Mouse (Mus musculus): ENCODE results near the gene Ero1lb.
"Not testable (repeated sequence)": the region's sequence is repeated elsewhere in the genome, so short reads cannot be mapped to it uniquely, and the experiment has no call there.

The Ero1lb gene

DNA sequence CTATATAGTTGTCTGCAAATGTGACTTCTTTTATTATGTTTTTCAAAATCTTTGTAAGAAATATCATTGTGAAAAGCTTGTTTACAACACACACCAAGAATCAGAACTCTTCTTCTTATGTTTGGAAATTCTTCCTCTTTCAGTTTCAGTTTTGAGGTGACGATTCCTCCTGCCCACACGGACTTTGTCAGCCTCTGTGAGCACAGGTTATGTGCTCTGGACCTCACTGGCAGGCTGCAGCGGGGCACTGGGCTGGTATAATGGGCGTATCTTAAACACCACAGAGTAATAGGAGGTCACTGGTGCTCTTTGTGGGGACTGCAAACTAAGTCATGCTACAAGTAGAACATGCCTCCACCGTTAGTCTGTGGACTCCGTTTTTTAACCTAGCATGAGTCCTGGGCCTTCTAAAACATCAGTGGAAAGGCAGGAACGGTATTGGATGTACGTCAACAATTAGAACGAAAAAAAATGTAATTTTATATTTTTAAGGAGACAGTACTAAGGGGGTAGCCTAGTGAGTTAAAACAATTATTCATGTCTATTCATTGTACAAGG lies 9.4 kb downstream of the Ero1lb start:
- no peak for DNase-seq (ENCODE audit: low spot score in 2 of 2)

DNA sequence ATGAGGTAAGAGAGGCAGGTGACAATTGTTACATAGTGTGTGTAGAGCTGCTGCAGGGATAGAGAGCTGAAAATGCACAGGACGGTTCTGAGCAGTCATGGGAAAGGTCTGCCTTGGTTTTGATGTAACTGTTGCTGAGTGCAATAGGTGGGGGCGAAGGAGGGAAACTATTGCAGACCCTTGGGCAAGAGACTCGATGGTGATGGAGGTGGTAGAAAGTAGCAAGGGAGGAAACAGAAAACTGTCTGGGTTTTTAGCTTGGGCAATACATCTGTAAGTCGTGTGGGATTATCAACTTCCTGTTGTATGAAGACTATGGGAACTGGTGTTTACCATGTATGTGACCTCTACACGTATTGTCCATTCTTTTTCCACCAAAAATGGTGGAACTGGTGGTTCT lies 12.5 kb downstream of the Ero1lb start:
- DNase-seq (ENCODE audit: low spot score in 2 of 2) = no peak

DNA sequence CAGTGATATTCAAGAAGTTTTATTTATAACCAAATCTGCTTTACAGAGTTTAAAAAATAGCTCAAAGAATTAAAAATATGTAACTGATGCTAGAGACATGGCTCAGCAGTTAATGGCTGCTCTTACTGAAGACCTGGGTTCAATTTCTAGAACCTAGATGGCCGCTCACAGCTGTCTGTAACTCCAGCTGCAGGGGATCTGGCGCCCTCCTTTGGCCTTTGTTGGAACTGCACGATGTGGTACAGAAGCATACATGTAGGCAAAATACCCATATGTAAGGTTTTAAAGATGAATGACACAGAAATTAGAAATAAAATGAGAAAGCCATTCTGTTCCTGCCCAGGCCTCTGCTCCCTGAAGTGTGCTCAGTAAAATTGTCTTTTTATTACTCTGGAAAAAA lies 23.3 kb downstream of the Ero1lb start:
- peak in 1 of 2 experiments; percentile 48 for DNase-seq (ENCODE audit: low spot score in 2 of 2)

DNA sequence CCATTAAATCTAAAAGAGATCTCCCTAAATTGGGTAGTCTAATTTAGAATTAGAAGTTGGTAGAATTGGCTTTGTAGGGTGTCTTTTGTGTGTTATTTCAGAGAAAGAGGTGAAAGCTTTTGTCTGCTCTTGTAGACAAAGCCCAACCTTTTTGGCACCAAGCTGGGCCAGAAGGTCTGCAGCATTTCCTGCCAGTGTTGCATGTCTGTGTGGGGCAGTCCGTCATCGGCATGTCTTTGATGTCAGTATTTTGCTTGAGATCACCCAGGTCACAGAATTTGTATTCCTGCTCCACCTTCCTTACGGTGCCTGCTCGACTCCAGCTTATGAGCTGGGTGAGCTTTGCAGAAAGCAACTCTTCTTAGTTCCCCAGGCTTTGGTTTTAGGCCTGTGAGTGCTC lies 31.4 kb downstream of the Ero1lb start:
- DNase-seq (ENCODE audit: low spot score in 2 of 2) = not testable (repeated sequence)

DNA sequence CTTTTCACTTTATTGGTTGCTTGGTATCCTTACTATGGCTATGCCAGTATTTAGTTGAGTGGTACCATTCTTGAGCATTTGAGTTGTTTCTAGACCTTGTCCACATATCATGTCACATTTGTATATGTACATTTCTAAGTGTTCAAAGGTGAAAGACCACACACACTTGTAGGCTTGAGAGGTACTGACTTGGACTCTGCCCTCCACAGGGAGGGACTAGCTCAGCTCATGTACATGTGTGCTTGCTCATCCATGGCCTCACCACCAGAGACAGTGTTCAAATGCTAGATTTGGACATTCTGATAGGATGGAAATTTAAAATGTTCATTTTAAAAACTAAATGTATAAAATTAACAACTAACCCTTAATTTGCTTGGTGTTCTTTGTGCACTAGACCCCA lies 44.5 kb downstream of the Ero1lb start:
- not testable (repeated sequence) for DNase-seq (ENCODE audit: low spot score in 2 of 2)

DNA sequence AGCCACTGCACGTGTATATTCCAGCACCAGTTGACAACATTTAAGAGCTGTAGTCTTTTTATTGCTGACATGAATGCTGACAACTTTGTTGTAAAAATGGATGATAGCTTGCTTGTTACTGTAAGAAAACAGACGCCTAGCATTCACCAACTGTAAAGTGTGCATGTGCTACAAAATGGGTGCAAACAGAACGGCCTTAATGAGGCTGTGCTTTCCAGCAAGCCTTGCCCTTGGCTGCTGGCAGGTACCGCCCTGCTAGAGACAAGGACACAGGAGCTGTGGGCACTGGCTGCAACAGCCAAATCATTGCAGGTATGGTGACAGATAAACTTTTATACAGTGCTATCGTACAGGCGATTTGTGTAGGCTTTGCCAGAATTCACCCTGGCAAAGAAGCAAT lies 48.4 kb downstream of the Ero1lb start:
- not testable (repeated sequence) for DNase-seq (ENCODE audit: low spot score in 2 of 2)

DNA sequence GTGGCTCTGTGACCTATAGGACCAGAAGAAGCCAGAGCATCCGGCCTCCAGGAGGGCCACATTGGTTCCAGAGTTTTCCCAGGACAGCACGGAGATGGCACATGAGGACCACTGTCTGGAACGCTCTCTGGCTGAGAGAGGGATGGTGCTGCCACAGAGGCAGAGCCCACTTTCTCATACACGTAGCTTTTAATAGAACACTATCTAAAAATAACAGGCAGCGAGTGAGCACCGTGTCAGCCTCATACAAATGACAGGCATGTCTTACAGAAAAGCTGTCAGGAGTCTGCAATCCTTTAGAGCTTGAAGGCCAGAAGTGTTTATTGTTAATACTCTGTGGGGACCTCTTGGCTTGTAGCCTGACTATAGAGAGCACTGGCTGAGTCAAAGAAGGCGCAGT lies 48.9 kb downstream of the Ero1lb start:
- not testable (repeated sequence) for DNase-seq (ENCODE audit: low spot score in 2 of 2)

DNA sequence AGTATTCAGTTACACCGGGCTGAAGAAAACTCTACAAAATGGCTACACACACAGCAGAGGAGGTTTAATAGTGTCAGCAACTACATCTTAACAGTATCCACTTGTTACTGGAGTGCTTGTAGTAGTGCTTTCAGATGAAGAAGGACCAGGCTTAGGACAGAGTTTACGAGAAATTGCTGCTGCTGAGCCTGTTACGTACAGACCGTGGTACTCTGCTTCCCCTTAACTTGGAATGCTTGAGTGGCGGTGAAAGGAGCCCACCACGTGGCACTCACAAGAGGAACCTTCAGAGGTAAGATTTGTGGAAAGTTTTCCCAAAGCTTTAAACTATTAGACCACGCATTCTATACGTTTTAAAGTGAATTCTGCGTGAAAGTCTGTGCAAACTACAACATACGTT lies 49.3 kb downstream of the Ero1lb start:
- not testable (repeated sequence) for DNase-seq (ENCODE audit: low spot score in 2 of 2)

DNA sequence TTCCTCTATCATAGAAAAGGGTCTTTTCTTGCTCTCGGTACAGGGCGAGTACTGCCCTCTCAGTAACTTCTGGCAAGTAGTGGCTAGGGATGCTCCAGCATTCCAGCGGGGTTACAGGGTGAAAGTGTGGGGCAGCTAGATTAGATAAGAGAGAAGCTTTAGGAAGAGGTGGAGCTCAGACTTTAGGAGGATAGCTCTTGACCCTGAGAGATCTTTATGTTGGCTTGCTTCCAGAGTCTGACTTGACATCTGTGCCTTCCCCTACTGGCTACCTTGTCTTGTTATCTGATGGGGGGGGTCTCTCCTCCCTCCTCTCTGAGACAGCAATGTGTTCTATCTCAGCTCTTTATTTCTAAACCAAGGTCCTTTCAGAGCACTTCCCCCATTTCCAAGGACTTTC lies 50.8 kb downstream of the Ero1lb start:
- not testable (repeated sequence) for DNase-seq (ENCODE audit: low spot score in 2 of 2)

DNA sequence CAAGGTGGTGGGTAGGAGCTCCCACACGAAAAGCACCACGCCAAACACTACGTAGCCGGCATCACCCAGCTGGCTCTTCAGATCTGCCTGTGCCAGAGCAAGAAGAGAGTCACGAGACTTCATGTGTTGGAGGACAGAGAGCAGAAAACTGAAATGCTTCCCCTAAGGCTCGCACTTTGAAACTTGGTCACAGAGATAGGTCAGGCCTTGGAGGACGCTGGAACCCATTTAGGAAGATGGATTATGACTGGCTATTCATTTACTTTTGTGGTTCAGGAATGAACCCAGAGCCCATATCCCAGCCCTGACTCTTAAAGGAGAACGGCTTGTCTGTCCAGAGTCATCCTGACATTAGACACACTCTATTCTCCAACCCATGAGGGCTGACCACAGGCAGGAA lies 54.1 kb downstream of the Ero1lb start:
- DNase-seq (ENCODE audit: low spot score in 2 of 2) = not testable (repeated sequence)

DNA sequence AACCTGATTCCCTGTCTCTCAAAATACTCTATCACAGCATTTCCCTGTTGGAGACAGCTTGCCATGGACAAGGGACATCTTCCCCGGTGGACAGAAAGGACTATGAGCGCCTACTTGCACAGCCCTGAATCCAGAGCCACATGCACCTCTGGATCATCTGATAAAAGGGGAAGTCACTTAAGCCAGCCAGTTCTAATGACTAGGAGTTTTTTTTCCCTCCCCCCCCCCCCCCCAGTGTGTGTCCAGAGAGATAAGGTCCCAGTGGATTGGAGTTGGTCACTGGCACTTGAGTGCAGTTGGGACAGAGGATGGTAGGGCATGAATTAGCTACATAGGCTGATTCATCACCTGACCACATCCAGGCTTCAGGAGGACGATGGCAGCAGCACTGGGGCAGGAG lies 60.4 kb downstream of the Ero1lb start:
- not testable (repeated sequence) for DNase-seq (ENCODE audit: low spot score in 2 of 2)

DNA sequence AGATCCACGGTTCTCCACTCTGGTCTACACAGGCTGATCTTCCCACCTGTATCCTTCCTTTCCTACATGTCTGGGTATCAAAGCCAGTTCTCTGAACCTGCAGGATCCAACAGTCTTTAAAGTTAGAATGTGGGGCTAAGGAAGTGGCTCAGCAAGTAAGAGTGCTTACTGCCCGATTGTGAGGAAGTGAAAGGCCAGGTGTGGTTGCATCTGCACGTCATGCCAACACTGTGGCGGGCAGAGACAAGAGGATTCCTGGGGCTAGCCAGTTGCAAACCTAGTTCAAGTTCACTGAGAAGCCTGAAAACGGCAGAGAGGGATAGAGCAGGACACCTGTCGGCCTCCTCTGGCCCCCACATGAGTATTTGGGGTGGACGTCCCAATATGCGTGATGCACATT lies 62.1 kb downstream of the Ero1lb start:
- DNase-seq (ENCODE audit: low spot score in 2 of 2) = not testable (repeated sequence)

DNA sequence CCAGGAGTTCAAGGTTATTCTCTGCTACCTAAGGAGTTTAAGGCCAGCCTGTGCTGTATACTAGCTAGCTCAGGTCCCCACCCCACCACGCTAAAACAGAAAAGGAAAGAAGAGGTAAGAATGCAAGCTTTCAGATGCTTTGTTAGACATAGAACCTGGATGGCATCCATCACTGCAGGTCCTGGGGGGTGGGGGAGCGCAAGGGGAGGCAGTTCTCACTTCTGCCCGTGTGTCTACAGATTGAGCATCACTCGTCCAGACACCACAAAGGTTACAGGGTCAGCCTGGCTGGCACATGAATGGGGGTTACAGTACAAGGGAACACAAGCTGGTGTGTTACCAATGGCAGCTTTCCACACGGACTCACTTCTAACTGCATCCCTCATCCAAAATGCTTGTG lies 62.5 kb downstream of the Ero1lb start:
- not testable (repeated sequence) for DNase-seq (ENCODE audit: low spot score in 2 of 2)

DNA sequence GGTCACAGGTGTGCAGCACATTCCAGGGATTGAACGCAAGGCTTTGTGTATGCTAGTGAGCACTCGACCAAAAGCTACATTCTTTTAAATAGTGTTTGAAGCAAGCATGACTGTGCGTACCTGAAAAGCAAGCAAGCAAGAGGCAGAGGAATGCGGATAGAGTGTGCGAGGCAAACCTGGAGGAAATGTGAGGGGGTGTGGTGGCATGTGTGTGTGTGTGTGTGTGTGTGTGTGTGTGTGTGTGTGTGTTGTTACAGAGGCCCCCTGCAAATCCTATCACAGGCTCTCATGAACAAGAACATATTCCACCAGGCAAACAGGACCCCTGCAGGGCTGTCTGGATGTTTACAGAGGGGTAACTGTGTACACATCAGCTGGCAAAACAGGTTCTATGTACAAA lies 64.6 kb downstream of the Ero1lb start:
- not testable (repeated sequence) for DNase-seq (ENCODE audit: low spot score in 2 of 2)

DNA sequence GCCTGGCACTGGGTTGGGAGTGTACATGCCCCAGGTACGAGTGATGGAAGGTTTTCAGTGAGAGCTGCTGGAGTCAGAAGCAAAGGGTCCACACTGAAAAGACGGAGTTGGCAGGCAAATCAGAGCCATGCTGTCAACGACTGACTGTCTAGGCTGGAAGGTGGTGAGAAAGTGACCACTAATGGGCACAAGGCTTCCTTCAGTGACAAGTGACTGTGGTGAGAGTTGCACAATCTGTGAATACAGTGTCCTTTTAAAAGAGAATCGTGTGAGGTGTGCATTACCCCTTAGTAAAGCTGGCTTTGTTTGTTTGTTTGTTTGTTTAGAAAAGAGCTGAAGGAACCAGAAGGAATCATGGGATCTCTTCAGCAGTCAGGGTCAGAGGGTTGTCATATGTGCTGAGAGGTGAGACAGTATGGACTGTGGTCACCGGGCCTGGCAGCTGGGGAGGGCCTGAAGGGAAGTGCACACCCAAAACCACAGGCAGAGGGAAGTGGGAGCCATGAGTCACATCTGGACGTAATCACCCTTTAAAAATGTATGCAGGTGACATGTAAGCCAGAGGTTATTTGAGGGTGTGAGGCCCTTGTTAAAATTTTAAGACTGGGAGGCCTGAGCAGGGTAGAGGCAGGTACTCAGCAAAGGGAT lies 69.4 kb downstream of the Ero1lb start:
- DNase-seq (ENCODE audit: low spot score in 2 of 2) = not testable (repeated sequence)

DNA sequence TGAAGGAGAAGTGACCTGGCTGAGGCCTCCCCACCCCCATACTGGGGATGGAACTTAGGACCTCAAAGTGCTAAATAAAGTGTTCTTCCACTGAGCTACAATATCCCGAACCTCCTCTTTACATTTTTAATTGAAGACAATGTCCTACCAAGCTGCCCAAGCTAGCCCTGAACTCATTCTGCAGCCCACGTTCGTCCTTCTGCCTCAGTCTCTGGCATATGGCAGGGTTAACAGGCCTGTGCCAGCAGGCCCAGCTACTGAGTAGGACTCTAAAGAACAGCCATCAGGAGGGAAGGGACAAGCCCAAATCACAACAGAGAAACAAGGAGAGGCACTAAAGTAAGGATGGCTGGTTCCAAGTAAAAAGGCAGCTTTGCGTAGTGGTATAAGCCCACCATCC lies 77.1 kb downstream of the Ero1lb start:
- DNase-seq (ENCODE audit: low spot score in 2 of 2) = not testable (repeated sequence)

DNA sequence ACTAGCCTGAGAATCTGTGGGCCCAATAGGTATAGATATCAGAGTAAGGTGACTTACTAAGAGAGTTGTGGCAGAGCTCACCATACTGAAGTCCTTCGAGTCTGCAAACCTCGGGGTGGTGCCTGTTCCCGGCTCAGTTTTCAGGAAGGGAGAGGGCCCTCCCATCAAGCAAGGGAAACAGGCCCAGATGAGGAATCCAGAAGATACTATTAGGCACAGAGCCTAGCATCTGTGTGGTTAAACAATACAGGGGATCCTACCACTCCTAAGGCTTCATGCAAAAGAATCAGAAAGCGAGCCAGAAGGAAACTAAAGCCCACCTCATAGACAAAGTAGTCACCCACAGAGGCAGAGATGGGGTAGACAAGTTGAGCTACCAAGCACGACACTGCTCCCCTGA lies 81.0 kb downstream of the Ero1lb start:
- DNase-seq (ENCODE audit: low spot score in 2 of 2) = not testable (repeated sequence)

DNA sequence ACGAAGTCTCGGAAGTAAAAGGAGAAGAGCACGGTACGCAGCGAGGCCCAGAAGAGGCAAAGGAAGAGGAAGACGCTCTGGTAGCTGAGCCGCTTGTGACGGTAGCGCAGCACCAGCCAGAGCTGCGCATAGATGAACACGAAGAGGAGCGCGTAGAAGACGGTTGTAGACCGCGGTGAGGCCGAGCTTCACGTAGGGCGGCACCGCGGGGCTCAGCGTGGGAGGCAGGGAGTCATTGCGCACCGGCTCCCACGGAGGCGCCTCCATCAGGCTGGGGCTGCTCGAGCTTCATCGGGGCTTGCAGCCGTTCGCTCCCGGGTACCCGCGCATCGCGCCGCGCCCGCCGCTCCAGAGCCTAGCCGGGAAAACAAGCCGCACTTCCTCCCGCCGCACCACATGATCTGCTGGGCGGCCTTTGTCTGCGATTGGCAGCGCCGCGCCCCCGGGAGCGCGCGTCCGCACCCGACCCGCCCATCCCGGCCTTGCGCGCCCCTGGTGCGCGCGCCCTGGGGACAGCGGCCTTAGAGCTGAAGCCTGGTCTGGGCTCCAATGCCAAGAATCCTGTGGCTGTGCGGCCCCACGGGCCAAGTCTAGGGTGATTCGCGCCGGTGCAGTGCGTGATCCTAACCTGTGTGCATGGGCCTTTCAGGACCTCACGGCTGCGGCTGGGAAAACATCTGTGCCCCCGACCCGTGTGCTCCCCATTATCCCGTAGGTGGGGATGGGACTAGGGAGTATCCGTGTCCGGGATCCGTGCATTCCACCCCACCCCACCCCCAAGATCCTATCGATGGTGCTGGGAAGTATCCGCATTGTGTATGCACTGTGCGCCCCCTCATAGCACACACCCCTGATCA lies 84.6 kb downstream of the Ero1lb start:
- peak; percentile 19 to 65 for DNase-seq (ENCODE audit: low spot score in 2 of 2)

DNA sequence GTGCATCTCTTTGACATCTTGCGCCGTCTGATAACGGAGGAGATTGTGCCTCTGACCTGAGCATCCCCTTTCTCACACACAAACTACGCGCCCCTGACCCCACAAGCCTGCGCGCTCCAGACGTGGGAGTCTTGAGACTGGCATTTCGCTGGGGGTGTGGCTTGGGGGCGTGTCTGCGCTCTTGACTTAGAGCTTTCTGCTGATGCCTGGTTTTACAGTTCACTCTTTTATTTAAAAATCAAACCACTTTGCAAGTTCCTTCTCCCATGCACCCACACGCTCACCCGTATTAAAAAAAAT lies 85.2 kb downstream of the Ero1lb start:
- DNase-seq (ENCODE audit: low spot score in 2 of 2) = peak; percentile 7 to 56

Data from left cerebral cortex, adult 9 months (tissue).